Mouse (Mus musculus): ENCODE measurements around the gene Myh13. TPM values are rescaled to one million over a fixed set of nuclear protein-coding genes. Genes with fewer than 3 reads are reported as not detected.

Myh13 gene
- polyA plus RNA-seq, 1 experiment from 2014 or later, result not detected

GRCm38 (mm10) chr11:67379703-67380510 lies 58.4 kb downstream of the Myh13 start:
- 42% methylated on average over 10 of the region's 10 CpGs for WGBS
- Histone ChIP-seq H3K4me3 (ENCODE audit: low read depth, low read length) (no peak overlapping the region), H3K9ac (replicated peaks; ENCODE audit: low read depth, low read length) (no peak overlapping the region), H3K27me3 (ENCODE audit: control insufficient read depth, insufficient read depth, low read length) (no peaks in the 10 kb centered on the region), H3K9me3 (ENCODE audit: control insufficient read depth, low read depth, low read length) (no peaks in the 10 kb centered on the region), H3K27ac (ENCODE audit: low read length) (no peak overlapping the region), H3K4me1 (ENCODE audit: control insufficient read depth, insufficient read depth, low read length) (no peaks in the 10 kb centered on the region), H3K4me2 (replicated peaks; ENCODE audit: low read depth, low read length) (no peak overlapping the region), H3K36me3 (ENCODE audit: control insufficient read depth, insufficient read depth, low read length) (no peaks in the 10 kb centered on the region)
- no peak for ATAC-seq (ENCODE audit: insufficient number of reproducible peaks, insufficient read depth, low FRiP score, low read depth)

GRCm38 (mm10) chr11:67381833-67382232 lies 60.4 kb downstream of the Myh13 start:
- 63% methylated on average over 4 of the region's 4 CpGs for WGBS
- Histone ChIP-seq H3K4me1 (ENCODE audit: control insufficient read depth, insufficient read depth, low read length) (no peaks in the 10 kb centered on the region), H3K27me3 (ENCODE audit: control insufficient read depth, insufficient read depth, low read length) (no peaks in the 10 kb centered on the region), H3K4me3 (ENCODE audit: low read depth, low read length) (no peak overlapping the region), H3K27ac (ENCODE audit: low read length) (no peak overlapping the region), H3K9ac (replicated peaks; ENCODE audit: low read depth, low read length) (no peak overlapping the region), H3K9me3 (ENCODE audit: control insufficient read depth, low read depth, low read length) (no peaks in the 10 kb centered on the region), H3K36me3 (ENCODE audit: control insufficient read depth, insufficient read depth, low read length) (no peaks in the 10 kb centered on the region), H3K4me2 (replicated peaks; ENCODE audit: low read depth, low read length) (no peak overlapping the region)
- ATAC-seq (ENCODE audit: insufficient number of reproducible peaks, insufficient read depth, low FRiP score, low read depth), result no peak

- H3K9me3 ChIP-seq (ENCODE audit: control insufficient read depth, low read depth, low read length), result no peaks in the 10 kb centered on the region
- no peak overlapping the region for H3K9ac ChIP-seq (replicated peaks; ENCODE audit: low read depth, low read length)
- no peak overlapping the region for H3K27ac ChIP-seq (ENCODE audit: low read length)
- no peak for ATAC-seq (ENCODE audit: insufficient number of reproducible peaks, insufficient read depth, low FRiP score, low read depth)
- no peaks in the 10 kb centered on the region for H3K27me3 ChIP-seq (ENCODE audit: control insufficient read depth, insufficient read depth, low read length)
- H3K36me3 ChIP-seq (ENCODE audit: control insufficient read depth, insufficient read depth, low read length), result no peaks in the 10 kb centered on the region
- WGBS, result 80% methylated on average over 7 of the region's 7 CpGs
- no peak overlapping the region for H3K4me2 ChIP-seq (replicated peaks; ENCODE audit: low read depth, low read length)
- no peak overlapping the region for H3K4me3 ChIP-seq (ENCODE audit: low read depth, low read length)
- H3K4me1 ChIP-seq (ENCODE audit: control insufficient read depth, insufficient read depth, low read length), result no peaks in the 10 kb centered on the region
Measured at GRCm38 (mm10) chr11:67384653-67385052, 63.2 kb downstream of the Myh13 start.

GRCm38 (mm10) chr11:67386815-67387415 lies 65.5 kb downstream of the Myh13 start:
- Histone ChIP-seq H3K4me1 (ENCODE audit: control insufficient read depth, insufficient read depth, low read length) (no peaks in the 10 kb centered on the region), H3K27ac (ENCODE audit: low read length) (no peak overlapping the region), H3K9ac (replicated peaks; ENCODE audit: low read depth, low read length) (no peak overlapping the region), H3K36me3 (ENCODE audit: control insufficient read depth, insufficient read depth, low read length) (no peaks in the 10 kb centered on the region), H3K27me3 (ENCODE audit: control insufficient read depth, insufficient read depth, low read length) (no peaks in the 10 kb centered on the region), H3K4me2 (replicated peaks; ENCODE audit: low read depth, low read length) (no peak overlapping the region), H3K4me3 (ENCODE audit: low read depth, low read length) (no peak overlapping the region), H3K9me3 (ENCODE audit: control insufficient read depth, low read depth, low read length) (no peaks in the 10 kb centered on the region)
- no peak for ATAC-seq (ENCODE audit: insufficient number of reproducible peaks, insufficient read depth, low FRiP score, low read depth)
- 43% methylated on average over 8 of the region's 8 CpGs for WGBS

GRCm38 (mm10) chr11:67390679-67391384 lies 69.4 kb downstream of the Myh13 start:
- no peak for ATAC-seq (ENCODE audit: insufficient number of reproducible peaks, insufficient read depth, low FRiP score, low read depth)
- 84% methylated on average over 3 of the region's 3 CpGs for WGBS
- no peak overlapping the region for H3K4me2 ChIP-seq (replicated peaks; ENCODE audit: low read depth, low read length)
- no peaks in the 10 kb centered on the region; the same call in 1 of the 2 replicates for H3K9me3 ChIP-seq (ENCODE audit: control insufficient read depth, low read depth, low read length)
- H3K27me3 ChIP-seq (ENCODE audit: control insufficient read depth, insufficient read depth, low read length), result no peaks in the 10 kb centered on the region
- H3K4me3 ChIP-seq (ENCODE audit: low read depth, low read length), result no peak overlapping the region
- H3K4me1 ChIP-seq (ENCODE audit: control insufficient read depth, insufficient read depth, low read length), result no peaks in the 10 kb centered on the region
- no peak overlapping the region for H3K9ac ChIP-seq (replicated peaks; ENCODE audit: low read depth, low read length)
- H3K27ac ChIP-seq (ENCODE audit: low read length), result no peak overlapping the region
- H3K36me3 ChIP-seq (ENCODE audit: control insufficient read depth, insufficient read depth, low read length), result no peaks in the 10 kb centered on the region

- H3K4me1 ChIP-seq (ENCODE audit: control insufficient read depth, insufficient read depth, low read length), result no peaks in the 10 kb centered on the region
- H3K4me3 ChIP-seq (ENCODE audit: low read depth, low read length), result no peak overlapping the region
- no peak overlapping the region for H3K9ac ChIP-seq (replicated peaks; ENCODE audit: low read depth, low read length)
- H3K27ac ChIP-seq (ENCODE audit: low read length), result no peak overlapping the region
- H3K36me3 ChIP-seq (ENCODE audit: control insufficient read depth, insufficient read depth, low read length), result no peaks in the 10 kb centered on the region
- 86% methylated on average over 3 of the region's 3 CpGs for WGBS
- H3K27me3 ChIP-seq (ENCODE audit: control insufficient read depth, insufficient read depth, low read length), result no peaks in the 10 kb centered on the region
- no peaks in the 10 kb centered on the region; the same call in 1 of the 2 replicates for H3K9me3 ChIP-seq (ENCODE audit: control insufficient read depth, low read depth, low read length)
- H3K4me2 ChIP-seq (replicated peaks; ENCODE audit: low read depth, low read length), result no peak overlapping the region
- no peak for ATAC-seq (ENCODE audit: insufficient number of reproducible peaks, insufficient read depth, low FRiP score, low read depth)
Measured at GRCm38 (mm10) chr11:67392369-67392768, 70.9 kb downstream of the Myh13 start.

GRCm38 (mm10) chr11:67400956-67401355 lies 79.5 kb downstream of the Myh13 start:
- no peak for ATAC-seq (ENCODE audit: insufficient number of reproducible peaks, insufficient read depth, low FRiP score, low read depth)
- no peak overlapping the region for H3K9ac ChIP-seq (replicated peaks; ENCODE audit: low read depth, low read length)
- H3K36me3 ChIP-seq (ENCODE audit: control insufficient read depth, insufficient read depth, low read length), result no peaks in the 10 kb centered on the region
- no peaks in the 10 kb centered on the region for H3K4me1 ChIP-seq (ENCODE audit: control insufficient read depth, insufficient read depth, low read length)
- no peaks in the 10 kb centered on the region; the same call in 1 of the 2 replicates for H3K9me3 ChIP-seq (ENCODE audit: control insufficient read depth, low read depth, low read length)
- H3K4me2 ChIP-seq (replicated peaks; ENCODE audit: low read depth, low read length), result no peak overlapping the region
- no peak overlapping the region for H3K4me3 ChIP-seq (ENCODE audit: low read depth, low read length)
- H3K27ac ChIP-seq (ENCODE audit: low read length), result no peak overlapping the region
- no peaks in the 10 kb centered on the region for H3K27me3 ChIP-seq (ENCODE audit: control insufficient read depth, insufficient read depth, low read length)
- WGBS, result 78% methylated on average over 5 of the region's 5 CpGs

GRCm38 (mm10) chr11:67414346-67414940 lies 93.0 kb downstream of the Myh13 start:
- 52% methylated on average over 6 of the region's 6 CpGs for WGBS
- Histone ChIP-seq H3K9ac (replicated peaks; ENCODE audit: low read depth, low read length) (no peak overlapping the region), H3K4me3 (ENCODE audit: low read depth, low read length) (no peak overlapping the region), H3K36me3 (ENCODE audit: control insufficient read depth, insufficient read depth, low read length) (no peaks in the 10 kb centered on the region), H3K9me3 (ENCODE audit: control insufficient read depth, low read depth, low read length) (no peaks in the 10 kb centered on the region), H3K27me3 (ENCODE audit: control insufficient read depth, insufficient read depth, low read length) (no peaks in the 10 kb centered on the region), H3K4me2 (replicated peaks; ENCODE audit: low read depth, low read length) (no peak overlapping the region), H3K4me1 (ENCODE audit: control insufficient read depth, insufficient read depth, low read length) (peaks cover 3% of the 10 kb centered on the region; the same call in 1 of the 2 replicates), H3K27ac (ENCODE audit: low read length) (no peak overlapping the region)
- ATAC-seq (ENCODE audit: insufficient number of reproducible peaks, insufficient read depth, low FRiP score, low read depth), result no peak
